Mouse (Mus musculus) mouse embryonic stem cell (cell line): Measurements from ENCODE around the gene Rdh5.

ENCODE experiments used
- in situ Hi-C, 2 experiments: fragments of 300-500 bp; cut with MboI; formaldehyde crosslinking; loops; 1 replicate in 1 of 2; 3 replicates in 1 of 2; pipeline ENCODE4 v1.14.3; 2019 to 2020; ENCODE audit warnings: low sequenced_read_pairs in 2 of 2, low pct_unique_long_range_greater_than_20kb in 1 of 2, mixed read lengths in 1 of 2; ENCODE audit not compliant: unreplicated experiment in 1 of 2

Rdh5 gene

GRCm38 (mm10) chr10:128890383-128891295, 32.0 kb downstream of the Rdh5 start:
- in situ Hi-C loops = loop anchor here (10.0 kb wide), 2 partner anchors 156 to 276 kb away; no protein-coding TSS in a partner anchor

- in situ Hi-C loops = loop anchor here (10.0 kb wide), 2 partner anchors 155 to 275 kb away; no protein-coding TSS in a partner anchor
Observed at GRCm38 (mm10) chr10:128889846-128890245, 32.8 kb downstream of the Rdh5 start.

GRCm38 (mm10) chr10:128888941-128889827, 33.5 kb downstream of the Rdh5 start:
- in situ Hi-C loops = no loop called here

DNA sequence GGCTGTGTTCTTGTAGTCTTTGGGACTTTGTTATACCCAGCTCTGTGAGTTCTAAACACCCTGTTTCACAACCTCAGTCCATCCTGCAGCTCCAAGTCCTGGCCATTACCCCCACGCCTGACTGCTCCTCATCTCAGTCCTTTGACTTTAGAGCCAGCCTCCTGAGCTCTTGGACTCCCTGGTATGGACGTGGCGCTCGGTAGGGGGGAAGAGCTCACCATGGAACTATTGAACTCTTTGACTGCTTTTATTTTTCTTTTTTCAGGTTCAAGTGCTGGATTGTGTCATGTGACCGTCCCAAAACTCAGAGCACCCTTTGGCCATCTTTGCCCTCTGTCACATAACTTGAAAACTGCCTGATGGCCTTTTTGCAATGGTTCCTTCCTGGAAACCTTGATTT, 40.6 kb downstream of the Rdh5 start:
- in situ Hi-C loops = no loop called here

DNA sequence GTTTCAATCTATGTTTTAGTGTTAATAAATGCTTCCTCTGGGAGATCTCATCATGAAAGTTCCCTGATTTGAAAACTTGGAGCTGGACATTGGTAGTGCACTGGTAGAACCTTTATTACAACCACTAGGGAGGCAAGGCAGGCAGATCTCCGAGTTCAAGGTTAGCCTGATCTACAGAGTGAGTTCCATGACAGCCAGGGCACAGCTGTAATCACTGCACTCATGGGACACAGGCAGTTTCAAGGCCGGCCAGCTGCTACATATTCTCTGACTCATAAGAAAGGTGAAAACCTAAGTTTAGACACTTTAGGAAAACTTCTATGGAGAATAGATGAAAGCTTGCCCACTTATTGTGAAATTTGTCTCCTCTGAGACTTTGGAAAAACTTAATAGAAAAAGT, 43.9 kb downstream of the Rdh5 start:
- in situ Hi-C loops = no loop called here

- in situ Hi-C loops = no loop called here
Observed at GRCm38 (mm10) chr10:128878291-128878690, 44.4 kb downstream of the Rdh5 start.

- in situ Hi-C loops = no loop called here
Observed at GRCm38 (mm10) chr10:128870341-128870740, 52.3 kb downstream of the Rdh5 start.

- in situ Hi-C loops = no loop called here
Observed at GRCm38 (mm10) chr10:128866518-128866917, 56.2 kb downstream of the Rdh5 start.

DNA sequence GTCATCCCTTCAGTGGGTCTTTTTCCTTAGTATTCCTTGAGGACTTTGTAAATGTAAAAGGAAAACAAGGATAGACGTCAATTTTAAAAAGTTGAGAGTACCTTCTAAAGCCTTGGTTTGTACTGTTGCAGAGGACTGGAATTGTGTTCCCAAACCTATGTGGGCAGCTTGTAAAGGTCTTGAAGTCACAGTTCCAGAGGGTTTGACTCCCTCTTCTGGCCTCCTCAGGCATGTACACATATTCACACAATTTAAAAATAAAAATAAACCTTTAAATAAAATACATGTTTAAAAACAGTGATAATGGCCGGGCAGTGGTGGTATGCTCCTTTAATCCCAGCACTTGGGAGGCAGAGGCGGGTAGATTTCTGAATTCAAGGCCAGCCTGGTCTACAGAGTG, 56.6 kb downstream of the Rdh5 start:
- in situ Hi-C loops = no loop called here
